In genomic region chr1:151050507-151050816, GRCm38 (mm10) we compare ENCODE assay signal across 14 mouse cellular contexts.
"Had no signal": no experiment of that assay in that cellular context is flagged by ENCODE, and none has a peak within 500 bp of the region (broad histone marks: within the 10 kb centered on the region; RNA-seq: fewer than 3 reads in every experiment).

No protein-coding gene starts in this region.

- H3K9ac ChIP-seq: lung, embryonic 14.5 days; midbrain, embryonic 13.5 days; midbrain, embryonic 15.5 days; neural tube, embryonic 13.5 days; neural tube, embryonic 15.5 days had no signal

- H3K36me3 ChIP-seq: midbrain, embryonic 10.5 days; midbrain, embryonic 13.5 days; midbrain, embryonic 15.5 days; neural tube, embryonic 13.5 days; neural tube, embryonic 15.5 days had no signal

- H3K4me2 ChIP-seq: lung, embryonic 14.5 days; midbrain, embryonic 13.5 days; midbrain, embryonic 15.5 days; neural tube, embryonic 13.5 days; neural tube, embryonic 15.5 days had no signal

- H3K9me3 ChIP-seq: midbrain, embryonic 10.5 days; midbrain, embryonic 13.5 days; midbrain, embryonic 15.5 days; neural tube, embryonic 13.5 days; neural tube, embryonic 15.5 days had no signal

- ATAC-seq: midbrain, embryonic 13.5 days; midbrain, embryonic 15.5 days had no signal

- H3K27ac ChIP-seq: midbrain, embryonic 10.5 days; midbrain, embryonic 13.5 days; midbrain, embryonic 15.5 days; neural tube, embryonic 13.5 days; neural tube, embryonic 15.5 days had no signal

- DNase-seq: lung, adult 18-20 months; lung, embryonic 14.5 days; lung, postnatal 10 days; lung, postnatal 4 days; right cerebral cortex, postnatal 14 days; thymus, adult 18-20 months; thymus, postnatal 14 days; thymus, postnatal 36 days had no signal

- H3K4me3 ChIP-seq: midbrain, embryonic 10.5 days; midbrain, embryonic 13.5 days; midbrain, embryonic 15.5 days; myocyte; neural tube, embryonic 13.5 days; neural tube, embryonic 15.5 days had no signal

- H3K27me3 ChIP-seq: midbrain, embryonic 13.5 days; midbrain, embryonic 15.5 days; neural tube, embryonic 13.5 days; neural tube, embryonic 15.5 days had no signal
